Mouse (Mus musculus) lung, adult 2 months (tissue): ENCODE data around the gene Dqx1.

ENCODE experiments used
- CTCF ChIP-seq: fragments of 200-500 bp; IDR thresholded peaks from 2 replicates; pipeline ENCODE4 v1.5.1; 2011; ENCODE audit warnings: mild to moderate bottlenecking, low read length, control low read depth; ENCODE audit not compliant: insufficient read depth
- POLR2A ChIP-seq: fragments of 200-500 bp; IDR thresholded peaks from 2 replicates; pipeline ENCODE4 v1.6.1; 2011; ENCODE audit warnings: low read depth, mild to moderate bottlenecking, control low read depth, low read length, borderline replicate concordance; ENCODE audit errors: extremely low read depth

GRCm38 (mm10) chr6:83101316-83101687 lies 43.7 kb downstream of the Dqx1 start, which contains the start of the genes Ccdc142 and Gm42688:
- TF ChIP-seq POLR2A (peak; percentile 68; the same call in 1 of the 2 replicates), CTCF (peak; percentile 40; the same call in 1 of the 2 replicates)
